Mouse (Mus musculus) small intestine, adult 2 months (tissue): ENCODE results near the gene Gm44502. TPM values are rescaled to one million over a fixed set of nuclear protein-coding genes. Genes with fewer than 3 reads are reported as not detected.

Experiments used
- H3K27ac ChIP-seq: fragments of 200-500 bp; 2 replicates; pipeline ENCODE4 v1.5.1; 2012; ENCODE audit warnings: low read depth, low read length, control low read depth, inconsistent platforms; ENCODE audit not compliant: insufficient read depth
- H3K27me3 ChIP-seq: fragments of 200-500 bp; 2 replicates; pipeline ENCODE4 v1.6.1; 2012; ENCODE audit warnings: mild to moderate bottlenecking, moderate library complexity, low read length, inconsistent platforms; ENCODE audit not compliant: control insufficient read depth, insufficient read depth
- H3K36me3 ChIP-seq: fragments of 200-500 bp; 2 replicates; pipeline ENCODE4 v1.6.1; 2012; ENCODE audit warnings: mild to moderate bottlenecking, low read length, control low read depth, inconsistent platforms; ENCODE audit not compliant: control insufficient read depth, insufficient read depth
- H3K4me1 ChIP-seq: fragments of 200-500 bp; 2 replicates; pipeline ENCODE4 v1.6.1; 2012; ENCODE audit warnings: low read length, inconsistent platforms, mixed read lengths; ENCODE audit not compliant: control insufficient read depth, insufficient read depth, insufficient read length
- H3K4me3 ChIP-seq: fragments of 200-500 bp; 2 replicates; pipeline ENCODE4 v1.5.1; 2012; ENCODE audit warnings: low read depth, mild to moderate bottlenecking, control low read depth, inconsistent platforms, low read length, moderate library complexity
- CTCF ChIP-seq: fragments of 200-500 bp; IDR thresholded peaks from 2 replicates; pipeline ENCODE4 v1.5.1; 2012; ENCODE audit warnings: low read depth, mild to moderate bottlenecking, control low read depth, inconsistent platforms, low read length, moderate library complexity, mixed read lengths; ENCODE audit not compliant: insufficient replicate concordance, insufficient read length; ENCODE audit errors: extremely low read depth
- POLR2A ChIP-seq: fragments of 200-500 bp; IDR thresholded peaks from 2 replicates; pipeline ENCODE4 v1.6.1; 2012; ENCODE audit warnings: low read depth, mild to moderate bottlenecking, control low read depth, inconsistent platforms, low read length, moderate library complexity
- WGBS: fragments of 180-500 bp; shearing (Covaris S2); methylation state at CpG from one replicate; pipeline ENCODE4 v1.1.7; 2018; 5-methylcytosine and 5-hydroxymethylcytosine counted together
- polyA plus RNA-seq: library from polyadenylated mRNA; depleted of rRNA; stranded (reverse); fragments of >200 nt; gene quantifications from 2 replicates; pipeline ENCODE4 v1.2.3, GENCODE M21; 2012

Gene Gm44502
- polyA plus RNA-seq, 1 experiment, result 5.0 TPM

GRCm38 (mm10) chr15:89377938-89378828 is 51.3 kb downstream of the Gm44502 start:
- H3K36me3 ChIP-seq, result no peaks in the 10 kb centered on the region
- H3K27ac ChIP-seq, result peak overlapping the region; percentile 89
- no peaks in the 10 kb centered on the region for H3K27me3 ChIP-seq
- 18% methylated on average over 46 of the region's 46 CpGs for WGBS
- no peak; the same call in 1 of the 2 replicates for TF ChIP-seq POLR2A
- no peak for TF ChIP-seq CTCF
- H3K4me1 ChIP-seq, result peaks cover 37% of the 10 kb centered on the region
- H3K4me3 ChIP-seq, result peak overlapping the region; percentile 74

GRCm38 (mm10) chr15:89377362-89377761 is 52.1 kb downstream of the Gm44502 start:
- TF ChIP-seq POLR2A, result no peak
- no peaks in the 10 kb centered on the region for H3K27me3 ChIP-seq
- peaks cover 2% of the 10 kb centered on the region for H3K36me3 ChIP-seq
- peak overlapping the region; percentile 74 for H3K4me3 ChIP-seq
- peak overlapping the region; percentile 89 for H3K27ac ChIP-seq
- H3K4me1 ChIP-seq, result peaks cover 39% of the 10 kb centered on the region
- WGBS, result 6% methylated on average over 18 of the region's 18 CpGs

- peaks cover 39% of the 10 kb centered on the region for H3K4me1 ChIP-seq
- TF ChIP-seq POLR2A (peak; percentile 45; the same call in 1 of the 2 replicates), CTCF (no peak)
- 38% methylated on average over 16 of the region's 16 CpGs for WGBS
- H3K27me3 ChIP-seq, result no peaks in the 10 kb centered on the region
- H3K36me3 ChIP-seq, result peaks cover 5% of the 10 kb centered on the region
- H3K4me3 ChIP-seq, result peak within 1 kb of the TSS; percentile 74
- peak within 1 kb of the TSS; percentile 89 for H3K27ac ChIP-seq
Measured at GRCm38 (mm10) chr15:89376957-89377356, 52.5 kb downstream of the Gm44502 start, which contains the start of gene Tymp. Gene Tymp, minus strand, starts transcription at chr15:89377039.

GRCm38 (mm10) chr15:89376040-89376439 is 53.5 kb downstream of the Gm44502 start:
- WGBS, result 73% methylated on average over 7 of the region's 7 CpGs
- Histone ChIP-seq H3K4me1 (peaks cover 39% of the 10 kb centered on the region), H3K27ac (peak overlapping the region; percentile 44; the same call in 1 of the 2 replicates), H3K27me3 (no peaks in the 10 kb centered on the region), H3K36me3 (peaks cover 14% of the 10 kb centered on the region), H3K4me3 (peak overlapping the region; percentile 49; the same call in 1 of the 2 replicates)
- TF ChIP-seq POLR2A, result no peak
- no peak for TF ChIP-seq CTCF

- 70% methylated on average over 17 of the region's 17 CpGs for WGBS
- peak overlapping the region; percentile 85 for H3K4me3 ChIP-seq
- peak overlapping the region; percentile 90 for H3K27ac ChIP-seq
- TF ChIP-seq POLR2A, result no peak
- no peak for TF ChIP-seq CTCF
- H3K36me3 ChIP-seq, result peaks cover 24% of the 10 kb centered on the region
- no peaks in the 10 kb centered on the region for H3K27me3 ChIP-seq
- peaks cover 39% of the 10 kb centered on the region for H3K4me1 ChIP-seq
Measured at GRCm38 (mm10) chr15:89374801-89375534, 54.5 kb downstream of the Gm44502 start.

GRCm38 (mm10) chr15:89374340-89374739 is 55.2 kb downstream of the Gm44502 start:
- Histone ChIP-seq H3K4me3 (peak overlapping the region; percentile 85), H3K4me1 (peaks cover 36% of the 10 kb centered on the region), H3K36me3 (peaks cover 30% of the 10 kb centered on the region), H3K27me3 (no peaks in the 10 kb centered on the region), H3K27ac (peak overlapping the region; percentile 90)
- WGBS, result 40% methylated on average over 9 of the region's 9 CpGs
- TF ChIP-seq CTCF, result no peak
- TF ChIP-seq POLR2A, result no peak

- Histone ChIP-seq H3K4me3 (peak within 1 kb of the TSS; percentile 85), H3K27ac (peak within 1 kb of the TSS; percentile 90), H3K4me1 (peaks cover 34% of the 10 kb centered on the region), H3K36me3 (peaks cover 33% of the 10 kb centered on the region), H3K27me3 (no peaks in the 10 kb centered on the region)
- WGBS, result under 1% methylated on average over 42 of the region's 42 CpGs
- peak; percentile 58 for TF ChIP-seq POLR2A
- peak; percentile 88 for TF ChIP-seq CTCF
Measured at GRCm38 (mm10) chr15:89373762-89374248, 55.7 kb downstream of the Gm44502 start, which contains the start of gene Sco2. Gene Sco2, minus strand, starts transcription at chr15:89373846.
